Mouse (Mus musculus) embryonic facial prominence, embryonic 11.5 days (tissue): ENCODE results near the gene Rpa1. TPM values are rescaled to one million over a fixed set of nuclear protein-coding genes. Genes with fewer than 3 reads are reported as not detected.
"Not testable (repeated sequence)": the region's sequence is repeated elsewhere in the genome, so short reads cannot be mapped to it uniquely, and the experiment has no call there.

Experiments
- ATAC-seq: fragments of 200-750 bp; cut with Nextera tagmentation; replicated peaks from 2 replicates; pipeline ENCODE4 v1.8.0; 2017; ENCODE audit warnings: low read depth; ENCODE audit not compliant: insufficient number of reproducible peaks, low FRiP score, low TSS enrichment
- DNase-seq: peaks from one replicate; pipeline ENCODE4 v3.0.0-alpha.2; 2015; ENCODE audit warnings: low spot score
- H3K27ac ChIP-seq: fragments of 300-500 bp; sonication (generic); replicated peaks from 2 replicates; pipeline ENCODE4 v1.5.1; 2014; ENCODE audit warnings: mild to moderate bottlenecking, low read depth, low read length, control low read depth
- H3K27me3 ChIP-seq: fragments of 300-500 bp; sonication (generic); 2 replicates; pipeline ENCODE4 v1.6.1; 2014; ENCODE audit warnings: mild to moderate bottlenecking, low read length, moderate library complexity, mixed read lengths; ENCODE audit not compliant: control insufficient read depth, insufficient read depth
- H3K36me3 ChIP-seq: fragments of 300-500 bp; sonication (generic); replicated peaks from 2 replicates; pipeline ENCODE4 v1.6.1; 2014; ENCODE audit warnings: low read depth, mild to moderate bottlenecking, low read length, moderate library complexity, mixed read lengths; ENCODE audit not compliant: control insufficient read depth, insufficient read depth
- H3K4me1 ChIP-seq: fragments of 300-500 bp; sonication (generic); 2 replicates; pipeline ENCODE4 v1.6.1; 2014; ENCODE audit warnings: low read length, mixed read lengths; ENCODE audit not compliant: control insufficient read depth, insufficient read depth
- H3K4me2 ChIP-seq: fragments of 300-500 bp; sonication (generic); 2 replicates; pipeline ENCODE4 v1.6.1; 2014; ENCODE audit warnings: low read depth, mild to moderate bottlenecking, control low read depth, low read length, moderate library complexity
- H3K4me3 ChIP-seq: fragments of 300-500 bp; sonication (generic); 2 replicates; pipeline ENCODE4 v1.5.1; 2014; ENCODE audit warnings: low read depth, low read length, control low read depth
- H3K9ac ChIP-seq: fragments of 300-500 bp; sonication (generic); replicated peaks from 2 replicates; pipeline ENCODE4 v1.6.1; 2014; ENCODE audit warnings: mild to moderate bottlenecking, control low read depth, low read length
- H3K9me3 ChIP-seq: fragments of 300-500 bp; sonication (generic); replicated peaks from 2 replicates; pipeline ENCODE4 v1.6.1; 2016; ENCODE audit warnings: mild to moderate bottlenecking, low read length, inconsistent platforms, mixed read lengths; ENCODE audit not compliant: control insufficient read depth
- WGBS: fragments of 180-500 bp; shearing (Covaris S2); extraction: QIAGEN DNeasy Blood & Tissue Kit; methylation state at CpG from one replicate; pipeline ENCODE4 v1.1.7; 2014; 5-methylcytosine and 5-hydroxymethylcytosine counted together
- polyA plus RNA-seq: library from polyadenylated mRNA; unstranded; fragments of >200 nt; fragmentation: Nextera tagmentation; extraction: Ambion mirVana; gene quantifications from 2 replicates; pipeline ENCODE4 v1.2.1, GENCODE M21; 2014

Gene Rpa1
- polyA plus RNA-seq, 1 experiment from 2014 or later: 150 TPM

DNA sequence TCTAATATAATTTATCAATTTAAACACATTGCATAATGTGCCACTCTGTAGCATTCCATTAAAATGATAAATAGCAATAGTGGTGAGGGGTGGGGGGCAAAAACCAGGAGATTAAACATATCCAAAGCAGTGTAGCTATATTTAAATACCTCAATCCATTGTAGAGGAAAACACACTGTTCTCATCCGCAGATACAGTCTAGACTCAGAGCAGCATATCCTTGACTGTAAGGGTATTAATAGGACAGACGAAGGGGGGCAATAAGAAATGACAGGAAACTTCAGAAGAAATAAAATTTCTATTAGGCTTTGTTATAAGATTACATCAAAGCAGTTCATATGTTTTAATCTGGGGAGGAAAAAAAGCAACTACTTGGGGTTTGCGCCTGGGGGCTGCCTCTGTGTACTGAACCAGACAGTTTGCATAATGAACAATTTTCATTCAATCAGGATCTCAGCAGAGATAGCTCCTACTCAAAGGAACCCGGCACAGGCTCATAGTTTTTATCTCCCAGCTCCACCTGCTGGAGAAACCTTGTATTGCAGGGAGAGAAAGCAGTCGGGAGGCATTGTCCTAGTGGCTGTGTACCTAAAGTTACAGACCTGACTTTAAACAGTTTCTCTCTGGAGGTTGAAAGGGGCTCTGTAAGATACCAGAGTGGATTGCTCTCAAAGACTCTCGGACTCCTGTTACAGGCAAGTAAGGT, 57.4 kb downstream of the Rpa1 start:
- Histone ChIP-seq H3K27ac (no peak overlapping the region), H3K4me3 (no peak overlapping the region)
- peak; percentile 51 for ATAC-seq

DNA sequence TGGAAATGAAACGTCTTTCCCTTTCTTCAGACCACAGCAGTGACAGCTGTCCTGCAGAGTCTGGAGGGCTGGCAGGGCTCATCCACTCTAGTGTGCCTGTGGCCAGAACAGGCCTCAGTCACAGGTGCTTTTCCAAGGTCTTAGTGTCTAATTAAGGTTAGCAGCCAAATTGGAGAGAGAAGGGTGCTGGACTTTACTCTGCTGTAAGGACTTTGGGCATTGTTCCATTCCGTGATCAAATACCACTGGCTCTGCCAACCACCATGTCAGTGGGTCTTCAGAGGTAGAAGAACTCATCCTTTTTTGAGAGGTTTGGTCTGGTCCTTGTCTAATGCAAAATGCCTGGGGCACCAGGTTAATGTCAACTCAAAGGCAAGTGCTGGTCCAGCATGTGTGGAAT, 59.0 kb downstream of the Rpa1 start:
- peaks cover 10% of the 10 kb centered on the region for H3K27me3 ChIP-seq
- no peak overlapping the region for H3K4me3 ChIP-seq
- no peak for ATAC-seq
- no peak overlapping the region for H3K4me2 ChIP-seq
- H3K9me3 ChIP-seq: no peaks in the 10 kb centered on the region
- 68% methylated on average over 2 of the region's 2 CpGs for WGBS
- no peak for DNase-seq
- H3K9ac ChIP-seq: no peak overlapping the region
- H3K4me1 ChIP-seq: no peaks in the 10 kb centered on the region
- no peak overlapping the region for H3K27ac ChIP-seq
- no peaks in the 10 kb centered on the region for H3K36me3 ChIP-seq

More for the DNA sequence above, 57.4 kb downstream of the Rpa1 start:
- H3K36me3 ChIP-seq: no peaks in the 10 kb centered on the region
- no peaks in the 10 kb centered on the region for H3K4me1 ChIP-seq
- H3K4me2 ChIP-seq: no peak overlapping the region
- 20% methylated on average over 6 of the region's 6 CpGs for WGBS
- DNase-seq: peak; percentile 96
- H3K9ac ChIP-seq: no peak overlapping the region
- peaks cover 10% of the 10 kb centered on the region for H3K27me3 ChIP-seq
- no peaks in the 10 kb centered on the region for H3K9me3 ChIP-seq

DNA sequence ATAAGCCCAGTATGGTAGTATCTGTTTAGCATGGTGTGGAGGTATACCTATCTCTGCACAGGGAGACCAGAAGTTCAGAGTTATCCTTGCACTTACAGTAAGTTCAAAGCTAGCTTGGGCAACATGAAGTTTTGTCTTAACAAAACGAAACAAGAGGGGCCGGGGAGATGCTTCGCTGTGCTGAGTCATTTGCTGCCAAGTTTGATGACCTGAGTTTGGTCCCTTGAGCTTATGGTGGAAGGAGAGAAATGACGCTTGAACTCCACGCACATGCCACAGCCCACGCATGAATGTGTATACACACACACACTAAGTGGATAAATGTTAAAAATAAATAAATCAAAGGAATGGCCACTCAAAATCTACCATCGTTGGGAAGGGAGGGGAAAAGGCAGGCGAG, 59.6 kb downstream of the Rpa1 start:
- no peaks in the 10 kb centered on the region for H3K9me3 ChIP-seq
- no peak overlapping the region for H3K4me2 ChIP-seq
- no peak overlapping the region for H3K27ac ChIP-seq
- 89% methylated on average over 8 of the region's 8 CpGs for WGBS
- DNase-seq: no peak
- H3K27me3 ChIP-seq: peaks cover 10% of the 10 kb centered on the region
- no peak overlapping the region for H3K4me3 ChIP-seq
- H3K4me1 ChIP-seq: no peaks in the 10 kb centered on the region
- no peak overlapping the region for H3K9ac ChIP-seq
- no peak for ATAC-seq
- H3K36me3 ChIP-seq: no peaks in the 10 kb centered on the region

DNA sequence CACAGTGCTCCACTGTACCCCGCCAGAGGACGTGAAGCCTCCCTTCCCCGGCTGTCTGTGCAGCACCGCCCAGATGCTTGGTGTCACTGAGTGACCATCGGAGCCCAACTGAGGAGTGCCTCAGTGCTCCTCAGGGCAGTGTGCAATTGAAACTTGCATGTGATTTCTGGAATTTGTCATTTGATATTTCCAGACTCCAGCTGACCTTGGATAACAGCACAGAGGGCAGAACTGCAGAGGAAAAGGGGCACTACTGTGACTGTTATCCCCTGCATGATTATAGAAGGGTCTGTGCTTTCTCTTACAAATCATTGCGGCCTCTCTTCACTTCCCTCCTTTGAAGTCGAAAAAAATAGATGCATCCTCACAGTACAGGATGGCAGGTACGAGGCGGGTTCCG, 60.2 kb downstream of the Rpa1 start:
- no peak for ATAC-seq
- Histone ChIP-seq H3K27me3 (peaks cover 13% of the 10 kb centered on the region), H3K4me3 (no peak overlapping the region), H3K36me3 (no peaks in the 10 kb centered on the region), H3K9me3 (no peaks in the 10 kb centered on the region), H3K4me2 (no peak overlapping the region), H3K9ac (no peak overlapping the region), H3K4me1 (no peaks in the 10 kb centered on the region), H3K27ac (no peak overlapping the region)
- 64% methylated on average over 10 of the region's 10 CpGs for WGBS
- no peak for DNase-seq

GRCm38 (mm10) chr11:75286868-75287267, 61.3 kb downstream of the Rpa1 start:
- Histone ChIP-seq H3K4me1 (peaks cover 2% of the 10 kb centered on the region; the same call in 1 of the 2 replicates), H3K4me2 (no peak overlapping the region), H3K36me3 (no peaks in the 10 kb centered on the region), H3K9me3 (no peaks in the 10 kb centered on the region), H3K27ac (no peak overlapping the region), H3K9ac (no peak overlapping the region), H3K27me3 (peaks cover 18% of the 10 kb centered on the region), H3K4me3 (no peak overlapping the region)
- 84% methylated on average over 4 of the region's 4 CpGs for whole genome bisulfite sequencing
- ATAC-seq (no peak), DNase-seq (no peak)

- Histone ChIP-seq H3K9me3 (no peaks in the 10 kb centered on the region), H3K4me3 (no peak overlapping the region), H3K4me1 (peaks cover 8% of the 10 kb centered on the region), H3K4me2 (no peak overlapping the region), H3K36me3 (no peaks in the 10 kb centered on the region), H3K27ac (no peak overlapping the region), H3K9ac (no peak overlapping the region), H3K27me3 (peaks cover 19% of the 10 kb centered on the region)
- WGBS: 46% methylated on average over 4 of the region's 4 CpGs
- DNase-seq (no peak), ATAC-seq (no peak)
Measured at GRCm38 (mm10) chr11:75285893-75286467, 62.1 kb downstream of the Rpa1 start.

DNA sequence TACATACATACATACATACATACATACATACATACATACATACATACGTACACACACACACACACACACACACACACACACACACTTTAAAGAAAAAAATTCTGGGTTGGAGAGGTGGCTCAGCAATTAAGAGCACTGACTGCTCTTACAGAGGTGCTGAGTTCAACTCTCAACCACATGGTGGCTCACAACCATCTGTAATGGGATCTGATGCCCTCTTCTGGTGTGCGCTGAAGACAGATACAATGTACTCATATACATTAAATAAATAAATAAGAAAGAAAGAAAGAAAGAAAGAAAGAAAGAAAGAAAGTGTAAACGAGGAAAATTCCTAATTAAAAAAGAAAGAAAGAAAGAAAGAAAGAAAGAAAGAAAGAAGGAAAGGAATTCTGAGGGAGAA, 64.3 kb downstream of the Rpa1 start:
- DNase-seq, H3K4me2 ChIP-seq, H3K27ac ChIP-seq, H3K9me3 ChIP-seq, H3K4me3 ChIP-seq, H3K36me3 ChIP-seq, ATAC-seq, H3K9ac ChIP-seq: not testable (repeated sequence)
- Histone ChIP-seq H3K27me3 (peaks cover 21% of the 10 kb centered on the region), H3K4me1 (peaks cover 18% of the 10 kb centered on the region)
- 68% methylated on average over 3 of the region's 3 CpGs for whole genome bisulfite sequencing

- H3K9ac ChIP-seq: no peak overlapping the region
- no peaks in the 10 kb centered on the region for H3K36me3 ChIP-seq
- peak; percentile 58 for DNase-seq
- peaks cover 18% of the 10 kb centered on the region for H3K4me1 ChIP-seq
- WGBS: 9% methylated on average over 13 of the region's 13 CpGs
- peaks cover 21% of the 10 kb centered on the region for H3K27me3 ChIP-seq
- H3K4me2 ChIP-seq: peak overlapping the region; percentile 19; the same call in 1 of the 2 replicates
- H3K27ac ChIP-seq: no peak overlapping the region
- H3K9me3 ChIP-seq: no peaks in the 10 kb centered on the region
- no peak for ATAC-seq
- peak overlapping the region; percentile 3; the same call in 1 of the 2 replicates for H3K4me3 ChIP-seq
Measured at GRCm38 (mm10) chr11:75282496-75283120, 65.5 kb downstream of the Rpa1 start.
